Mouse (Mus musculus) limb, embryonic 10.5 days (tissue): ENCODE data around the gene Wdfy3. TPM values are rescaled to one million over a fixed set of nuclear protein-coding genes. Genes with fewer than 3 reads are reported as not detected.

ENCODE experiments used
- DNase-seq: peaks from one replicate; pipeline ENCODE4 v3.0.0-alpha.2; 2017; ENCODE audit warnings: low spot score
- H3K27ac ChIP-seq: fragments of 300-500 bp; sonication (generic); 2 replicates; pipeline ENCODE4 v1.5.1; 2016; ENCODE audit warnings: mild to moderate bottlenecking
- H3K27me3 ChIP-seq: fragments of 300-500 bp; sonication (generic); 2 replicates; pipeline ENCODE4 v1.6.1; 2016; ENCODE audit warnings: low read depth, mild to moderate bottlenecking; ENCODE audit not compliant: poor library complexity, severe bottlenecking
- H3K36me3 ChIP-seq: fragments of 300-500 bp; sonication (generic); 2 replicates; pipeline ENCODE4 v1.6.1; 2016; ENCODE audit warnings: mild to moderate bottlenecking, moderate library complexity
- H3K4me1 ChIP-seq: fragments of 300-500 bp; sonication (generic); 2 replicates; pipeline ENCODE4 v1.6.1; 2016
- H3K4me3 ChIP-seq: fragments of 300-500 bp; sonication (generic); 2 replicates; pipeline ENCODE4 v1.5.1; 2016; ENCODE audit warnings: mild to moderate bottlenecking, moderate library complexity
- H3K9me3 ChIP-seq: fragments of 300-500 bp; sonication (generic); replicated peaks from 2 replicates; pipeline ENCODE4 v1.6.1; 2016; ENCODE audit warnings: mild to moderate bottlenecking
- WGBS: fragments of 180-500 bp; shearing (Covaris S2); methylation state at CpG from one replicate; pipeline ENCODE4 v1.1.7; 2016; 5-methylcytosine and 5-hydroxymethylcytosine counted together
- polyA plus RNA-seq: library from polyadenylated mRNA; unstranded; fragments of >200 nt; fragmentation: Nextera tagmentation; extraction: Ambion mirVana; gene quantifications from 2 replicates; pipeline ENCODE4 v1.2.1, GENCODE M21; 2016

The Wdfy3 gene
- polyA plus RNA-seq, 1 experiment from 2014 or later: 15.8 TPM

- peaks cover 95% of the 10 kb centered on the region for H3K36me3 ChIP-seq
- no peaks in the 10 kb centered on the region for H3K9me3 ChIP-seq
- H3K27me3 ChIP-seq: no peaks in the 10 kb centered on the region
- no peak overlapping the region for H3K27ac ChIP-seq
- H3K4me3 ChIP-seq: no peak overlapping the region
- DNase-seq: no peak
- H3K4me1 ChIP-seq: no peaks in the 10 kb centered on the region
- WGBS: 81% methylated on average over 9 of the region's 9 CpGs
These were observed 191.3 kb downstream of the Wdfy3 start for GRCm38 (mm10) chr5:101878403-101878802.

- DNase-seq: no peak
- WGBS: 96% methylated on average over 4 of the region's 4 CpGs
- peaks cover 95% of the 10 kb centered on the region for H3K36me3 ChIP-seq
These were observed 193.5 kb downstream of the Wdfy3 start for GRCm38 (mm10) chr5:101876185-101876584.

GRCm38 (mm10) chr5:101866722-101867121 lies 203.0 kb downstream of the Wdfy3 start:
- H3K4me3 ChIP-seq: no peak overlapping the region
- H3K27ac ChIP-seq: no peak overlapping the region
- WGBS: 87% methylated on average over 2 of the region's 2 CpGs
- H3K36me3 ChIP-seq: peaks cover 98% of the 10 kb centered on the region
- DNase-seq: no peak
- H3K27me3 ChIP-seq: no peaks in the 10 kb centered on the region
- no peaks in the 10 kb centered on the region for H3K9me3 ChIP-seq
- H3K4me1 ChIP-seq: no peaks in the 10 kb centered on the region

More at GRCm38 (mm10) chr5:101876185-101876584, 193.5 kb downstream of the Wdfy3 start:
- Histone ChIP-seq H3K27me3 (no peaks in the 10 kb centered on the region), H3K4me1 (no peaks in the 10 kb centered on the region), H3K27ac (no peak overlapping the region), H3K4me3 (no peak overlapping the region), H3K9me3 (no peaks in the 10 kb centered on the region)

GRCm38 (mm10) chr5:101863946-101864345 lies 205.8 kb downstream of the Wdfy3 start:
- DNase-seq: no peak
- 92% methylated on average over 6 of the region's 6 CpGs for WGBS
- peaks cover 96% of the 10 kb centered on the region for H3K36me3 ChIP-seq

GRCm38 (mm10) chr5:101862651-101863050 lies 207.1 kb downstream of the Wdfy3 start:
- WGBS: 89% methylated on average over 8 of the region's 8 CpGs
- no peaks in the 10 kb centered on the region for H3K27me3 ChIP-seq
- DNase-seq: no peak
- peaks cover 96% of the 10 kb centered on the region for H3K36me3 ChIP-seq
- H3K9me3 ChIP-seq: no peaks in the 10 kb centered on the region
- H3K27ac ChIP-seq: no peak overlapping the region
- no peak overlapping the region for H3K4me3 ChIP-seq
- H3K4me1 ChIP-seq: no peaks in the 10 kb centered on the region

More at GRCm38 (mm10) chr5:101863946-101864345, 205.8 kb downstream of the Wdfy3 start:
- no peaks in the 10 kb centered on the region for H3K27me3 ChIP-seq
- no peaks in the 10 kb centered on the region for H3K9me3 ChIP-seq
- H3K27ac ChIP-seq: no peak overlapping the region
- H3K4me3 ChIP-seq: no peak overlapping the region
- H3K4me1 ChIP-seq: no peaks in the 10 kb centered on the region

GRCm38 (mm10) chr5:101861786-101862571 lies 207.7 kb downstream of the Wdfy3 start:
- Histone ChIP-seq H3K4me3 (no peak overlapping the region), H3K36me3 (peaks cover 96% of the 10 kb centered on the region), H3K27me3 (no peaks in the 10 kb centered on the region), H3K4me1 (no peaks in the 10 kb centered on the region), H3K27ac (no peak overlapping the region), H3K9me3 (no peaks in the 10 kb centered on the region)
- 92% methylated on average over 18 of the region's 18 CpGs for WGBS
- no peak for DNase-seq

GRCm38 (mm10) chr5:101858891-101859436 lies 210.8 kb downstream of the Wdfy3 start:
- 92% methylated on average over 10 of the region's 10 CpGs for WGBS
- H3K27ac ChIP-seq: no peak overlapping the region
- no peaks in the 10 kb centered on the region for H3K27me3 ChIP-seq
- no peaks in the 10 kb centered on the region for H3K4me1 ChIP-seq
- H3K4me3 ChIP-seq: no peak overlapping the region
- DNase-seq: no peak
- H3K36me3 ChIP-seq: peaks cover 97% of the 10 kb centered on the region
- H3K9me3 ChIP-seq: no peaks in the 10 kb centered on the region

- no peak overlapping the region for H3K4me3 ChIP-seq
- H3K36me3 ChIP-seq: peaks cover 97% of the 10 kb centered on the region
- H3K27ac ChIP-seq: no peak overlapping the region
- DNase-seq: no peak
- no peaks in the 10 kb centered on the region for H3K27me3 ChIP-seq
- 95% methylated on average over 16 of the region's 16 CpGs for WGBS
- no peaks in the 10 kb centered on the region for H3K4me1 ChIP-seq
- no peaks in the 10 kb centered on the region for H3K9me3 ChIP-seq
These were observed 214.2 kb downstream of the Wdfy3 start for GRCm38 (mm10) chr5:101855475-101855874.

GRCm38 (mm10) chr5:101854667-101855066 lies 215.1 kb downstream of the Wdfy3 start:
- Histone ChIP-seq H3K27ac (no peak overlapping the region), H3K4me1 (no peaks in the 10 kb centered on the region), H3K36me3 (peaks cover 99% of the 10 kb centered on the region), H3K4me3 (no peak overlapping the region), H3K27me3 (no peaks in the 10 kb centered on the region), H3K9me3 (no peaks in the 10 kb centered on the region)
- no peak for DNase-seq
- WGBS: 91% methylated on average over 7 of the region's 7 CpGs

GRCm38 (mm10) chr5:101854100-101854499 lies 215.6 kb downstream of the Wdfy3 start:
- Histone ChIP-seq H3K9me3 (no peaks in the 10 kb centered on the region), H3K27ac (no peak overlapping the region), H3K27me3 (no peaks in the 10 kb centered on the region), H3K4me1 (no peaks in the 10 kb centered on the region), H3K36me3 (peaks cover 99% of the 10 kb centered on the region), H3K4me3 (no peak overlapping the region)
- 97% methylated on average over 11 of the region's 11 CpGs for WGBS
- DNase-seq: no peak

- WGBS: 96% methylated on average over 21 of the region's 21 CpGs
- H3K27ac ChIP-seq: no peak overlapping the region
- H3K27me3 ChIP-seq: no peaks in the 10 kb centered on the region
- no peak for DNase-seq
- H3K4me3 ChIP-seq: no peak overlapping the region
- H3K36me3 ChIP-seq: peaks cover 99% of the 10 kb centered on the region
- H3K4me1 ChIP-seq: no peaks in the 10 kb centered on the region
- no peaks in the 10 kb centered on the region for H3K9me3 ChIP-seq
These were observed 217.5 kb downstream of the Wdfy3 start for GRCm38 (mm10) chr5:101852116-101852680.

GRCm38 (mm10) chr5:101851133-101851532 lies 218.6 kb downstream of the Wdfy3 start:
- Histone ChIP-seq H3K36me3 (peaks cover 100% of the 10 kb centered on the region), H3K4me3 (no peak overlapping the region), H3K9me3 (no peaks in the 10 kb centered on the region), H3K27ac (no peak overlapping the region), H3K4me1 (no peaks in the 10 kb centered on the region), H3K27me3 (no peaks in the 10 kb centered on the region)
- DNase-seq: no peak
- WGBS: 89% methylated on average over 7 of the region's 7 CpGs

GRCm38 (mm10) chr5:101847762-101848161 lies 222.0 kb downstream of the Wdfy3 start:
- WGBS: 67% methylated on average over 4 of the region's 4 CpGs
- Histone ChIP-seq H3K27ac (no peak overlapping the region), H3K36me3 (peaks cover 100% of the 10 kb centered on the region), H3K9me3 (no peaks in the 10 kb centered on the region), H3K4me3 (no peak overlapping the region), H3K4me1 (no peaks in the 10 kb centered on the region), H3K27me3 (no peaks in the 10 kb centered on the region)
- no peak for DNase-seq
